Mouse (Mus musculus) kidney, postnatal 36 days (tissue): ENCODE measurements around the gene Vapb.

ENCODE experiments used
- DNase-seq, 2 experiments: peaks; one replicate each; pipeline ENCODE4 v3.0.0; 2021 to 2022; ENCODE audit warnings: mixed read lengths in 2 of 2

Vapb gene

GRCm38 (mm10) chr2:173794018-173794417 lies 56.7 kb downstream of the Vapb start:
- DNase-seq, result no peak

GRCm38 (mm10) chr2:173794531-173795510 lies 57.5 kb downstream of the Vapb start:
- DNase-seq, result peak; percentile 40 to 78

- DNase-seq, result peak in 1 of 2 experiments; percentile 7
These were observed 58.7 kb downstream of the Vapb start for GRCm38 (mm10) chr2:173795801-173796673.

- no peak for DNase-seq
These were observed 59.3 kb downstream of the Vapb start for GRCm38 (mm10) chr2:173796674-173796963.

- no peak for DNase-seq
These were observed 62.2 kb downstream of the Vapb start for GRCm38 (mm10) chr2:173799513-173799912.

GRCm38 (mm10) chr2:173800566-173800965 lies 63.3 kb downstream of the Vapb start:
- DNase-seq, result no peak

GRCm38 (mm10) chr2:173801405-173801876 lies 64.1 kb downstream of the Vapb start:
- peak; percentile 27 to 40 for DNase-seq

- no peak for DNase-seq
These were observed 64.9 kb downstream of the Vapb start for GRCm38 (mm10) chr2:173802176-173802575.

- no peak for DNase-seq
These were observed 65.6 kb downstream of the Vapb start for GRCm38 (mm10) chr2:173802956-173803355.

GRCm38 (mm10) chr2:173803827-173804226 lies 66.5 kb downstream of the Vapb start:
- no peak for DNase-seq

- no peak for DNase-seq
These were observed 69.3 kb downstream of the Vapb start for GRCm38 (mm10) chr2:173806621-173807020.

- peak; percentile 43 to 60 for DNase-seq
These were observed 71.6 kb downstream of the Vapb start for GRCm38 (mm10) chr2:173808942-173809341.

GRCm38 (mm10) chr2:173810036-173810850 lies 72.9 kb downstream of the Vapb start:
- DNase-seq, result no peak

GRCm38 (mm10) chr2:173810851-173811130 lies 73.5 kb downstream of the Vapb start:
- no peak for DNase-seq

- DNase-seq, result peak; percentile 35 to 78
These were observed 74.5 kb downstream of the Vapb start for GRCm38 (mm10) chr2:173811850-173812249.

- no peak for DNase-seq
These were observed 75.8 kb downstream of the Vapb start for GRCm38 (mm10) chr2:173813071-173813470.

GRCm38 (mm10) chr2:173826287-173826686 lies 89.0 kb downstream of the Vapb start:
- no peak for DNase-seq

GRCm38 (mm10) chr2:173827228-173827627 lies 89.9 kb downstream of the Vapb start:
- no peak for DNase-seq

- DNase-seq, result no peak
These were observed 90.8 kb downstream of the Vapb start for GRCm38 (mm10) chr2:173828134-173828533.

GRCm38 (mm10) chr2:173832828-173833492 lies 95.6 kb downstream of the Vapb start:
- DNase-seq, result no peak
